Mouse (Mus musculus) midbrain, embryonic 16.5 days (tissue): ENCODE measurements at regions not wholly inside any gene's neighbourhood (a gene's known extent, or its start where the extent isn't known, plus 50 kb on each side); places are given as distances from the start of the nearest gene placed in this dataset.

ENCODE experiments used
- ATAC-seq: fragments of 200-750 bp; cut with Nextera tagmentation; 2 replicates; pipeline ENCODE4 v1.8.0; 2017; ENCODE audit warnings: moderate TSS enrichment
- H3K27ac ChIP-seq: fragments of 300-500 bp; sonication (generic); 2 replicates; pipeline ENCODE4 v1.5.1; 2014; ENCODE audit warnings: mild to moderate bottlenecking, low read length, mixed read lengths
- H3K27me3 ChIP-seq: fragments of 300-500 bp; sonication (generic); 2 replicates; pipeline ENCODE4 v1.6.1; 2014; ENCODE audit warnings: low read depth, low read length, mixed read lengths; ENCODE audit not compliant: control insufficient read depth, insufficient read depth
- H3K36me3 ChIP-seq: fragments of 300-500 bp; sonication (generic); 2 replicates; pipeline ENCODE4 v1.6.1; 2014; ENCODE audit warnings: mild to moderate bottlenecking, low read length, moderate library complexity, mixed read lengths; ENCODE audit not compliant: control insufficient read depth, insufficient read depth
- H3K4me1 ChIP-seq: fragments of 300-500 bp; sonication (generic); 2 replicates; pipeline ENCODE4 v1.6.1; 2014; ENCODE audit warnings: mild to moderate bottlenecking, low read length, mixed read lengths; ENCODE audit not compliant: control insufficient read depth, insufficient read depth
- H3K4me2 ChIP-seq: fragments of 300-500 bp; sonication (generic); 2 replicates; pipeline ENCODE4 v1.6.1; 2014; ENCODE audit warnings: mild to moderate bottlenecking, low read length, mixed read lengths
- H3K4me3 ChIP-seq: fragments of 300-500 bp; sonication (generic); 2 replicates; pipeline ENCODE4 v1.5.1; 2014; ENCODE audit warnings: low read depth, mild to moderate bottlenecking, low read length, moderate library complexity, mixed read lengths
- H3K9ac ChIP-seq: fragments of 300-500 bp; sonication (generic); 2 replicates; pipeline ENCODE4 v1.6.1; 2014; ENCODE audit warnings: low read depth, low read length, mixed read lengths
- H3K9me3 ChIP-seq: fragments of 300-500 bp; sonication (generic); replicated peaks from 2 replicates; pipeline ENCODE4 v1.6.1; 2014; ENCODE audit warnings: mild to moderate bottlenecking, low read length, mixed read lengths; ENCODE audit not compliant: control insufficient read depth, poor library complexity, severe bottlenecking
- WGBS: fragments of 180-500 bp; shearing (Covaris S2); extraction: QIAGEN DNeasy Blood & Tissue Kit; methylation state at CpG from one replicate; pipeline ENCODE4 v1.1.7; 2014; 5-methylcytosine and 5-hydroxymethylcytosine counted together

DNA sequence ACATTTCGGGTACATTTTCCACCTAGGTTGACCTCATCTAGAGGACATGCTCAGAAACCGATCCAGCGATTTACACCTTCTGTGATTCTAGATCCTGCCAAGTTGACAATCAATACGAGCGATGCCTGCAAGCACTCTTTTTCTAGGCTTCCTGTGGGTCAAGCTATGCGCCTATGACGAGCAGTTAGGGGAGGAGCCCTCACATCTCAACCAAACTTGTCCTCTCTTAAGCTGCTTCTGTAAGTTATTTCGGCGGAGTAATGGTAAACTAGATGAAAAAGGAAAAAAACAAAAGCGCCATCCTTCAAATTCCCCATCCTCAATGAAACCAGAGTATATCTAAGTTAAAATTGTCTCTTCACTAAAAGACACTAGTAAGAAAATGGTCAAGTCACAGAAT is 858.5 kb downstream of the Zfp704 start:
- WGBS, result 91% methylated on average over 10 of the region's 10 CpGs
- ATAC-seq, result no peak
- Histone ChIP-seq H3K4me3 (no peak overlapping the region), H3K4me1 (no peaks in the 10 kb centered on the region; the same call in 1 of the 2 replicates), H3K9ac (no peak overlapping the region), H3K9me3 (no peaks in the 10 kb centered on the region), H3K27ac (no peak overlapping the region), H3K27me3 (no peaks in the 10 kb centered on the region), H3K4me2 (no peak overlapping the region), H3K36me3 (no peaks in the 10 kb centered on the region)

DNA sequence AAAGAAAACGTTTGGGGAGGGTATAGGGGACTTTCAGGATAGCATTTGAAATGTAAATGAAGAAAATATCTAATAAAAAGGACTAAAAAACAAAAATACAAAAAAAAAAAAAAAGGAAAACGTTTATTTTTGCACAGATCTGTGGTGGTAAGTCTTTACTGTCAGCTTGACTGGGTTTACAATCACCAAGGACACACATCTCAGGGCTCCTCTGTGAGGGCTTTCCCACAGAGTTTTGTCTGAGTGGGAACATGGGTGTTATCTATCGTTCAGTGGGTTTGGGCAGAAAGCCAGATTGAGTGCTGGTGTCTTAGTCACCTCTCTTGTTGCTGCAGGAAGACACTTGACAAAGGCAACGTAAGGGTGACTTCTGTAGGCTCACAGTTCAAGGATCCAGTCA is 859.0 kb downstream of the Zfp704 start:
- Histone ChIP-seq H3K27ac (no peak overlapping the region), H3K4me3 (no peak overlapping the region), H3K4me1 (no peaks in the 10 kb centered on the region; the same call in 1 of the 2 replicates), H3K4me2 (no peak overlapping the region), H3K27me3 (no peaks in the 10 kb centered on the region), H3K9me3 (no peaks in the 10 kb centered on the region), H3K36me3 (no peaks in the 10 kb centered on the region), H3K9ac (no peak overlapping the region)
- WGBS, result 61% methylated on average over 4 of the region's 4 CpGs
- no peak for ATAC-seq

- Histone ChIP-seq H3K9ac (no peak overlapping the region), H3K27ac (no peak overlapping the region), H3K36me3 (no peaks in the 10 kb centered on the region), H3K4me1 (no peaks in the 10 kb centered on the region; the same call in 1 of the 2 replicates), H3K9me3 (no peaks in the 10 kb centered on the region), H3K27me3 (no peaks in the 10 kb centered on the region), H3K4me2 (no peak overlapping the region), H3K4me3 (no peak overlapping the region)
- 94% methylated on average over 11 of the region's 11 CpGs for WGBS
- no peak for ATAC-seq
These were observed 859.7 kb downstream of the Zfp704 start for GRCm38 (mm10) chr3:8750162-8750561.

- Histone ChIP-seq H3K27ac (no peak overlapping the region), H3K4me3 (no peak overlapping the region), H3K36me3 (no peaks in the 10 kb centered on the region), H3K9ac (no peak overlapping the region), H3K9me3 (no peaks in the 10 kb centered on the region), H3K4me1 (no peaks in the 10 kb centered on the region), H3K4me2 (no peak overlapping the region), H3K27me3 (no peaks in the 10 kb centered on the region)
- WGBS, result 89% methylated on average over 4 of the region's 4 CpGs
- ATAC-seq, result no peak
These were observed 862.7 kb downstream of the Zfp704 start for GRCm38 (mm10) chr3:8747201-8747600.

DNA sequence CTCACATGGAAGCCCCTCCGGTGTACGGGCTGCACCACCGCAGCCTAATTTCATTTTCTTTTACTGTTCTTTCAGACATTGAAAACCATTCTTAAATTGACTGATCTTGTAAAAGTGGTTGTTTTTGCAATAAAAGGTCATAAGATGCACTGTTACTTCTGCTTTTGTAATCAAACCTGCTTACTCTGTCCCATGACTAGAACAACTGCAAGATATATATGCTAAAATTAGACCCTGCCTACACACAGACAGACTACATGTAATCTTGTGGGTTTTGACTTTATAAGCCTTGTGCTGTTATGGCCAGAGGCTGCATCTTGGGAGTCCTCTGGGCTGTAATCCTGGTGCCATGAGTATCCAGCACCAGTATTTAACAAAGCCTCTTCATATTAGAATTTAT is 863.2 kb downstream of the Zfp704 start:
- Histone ChIP-seq H3K4me1 (no peaks in the 10 kb centered on the region), H3K27ac (no peak overlapping the region), H3K36me3 (no peaks in the 10 kb centered on the region), H3K9ac (no peak overlapping the region), H3K9me3 (no peaks in the 10 kb centered on the region), H3K27me3 (no peaks in the 10 kb centered on the region), H3K4me2 (no peak overlapping the region), H3K4me3 (no peak overlapping the region)
- ATAC-seq, result no peak
- 98% methylated on average over 3 of the region's 3 CpGs for WGBS

GRCm38 (mm10) chr3:8746037-8746436 is 863.8 kb downstream of the Zfp704 start:
- 93% methylated on average over 1 of the region's 1 CpGs for WGBS
- H3K27ac ChIP-seq, result no peak overlapping the region
- ATAC-seq, result no peak

DNA sequence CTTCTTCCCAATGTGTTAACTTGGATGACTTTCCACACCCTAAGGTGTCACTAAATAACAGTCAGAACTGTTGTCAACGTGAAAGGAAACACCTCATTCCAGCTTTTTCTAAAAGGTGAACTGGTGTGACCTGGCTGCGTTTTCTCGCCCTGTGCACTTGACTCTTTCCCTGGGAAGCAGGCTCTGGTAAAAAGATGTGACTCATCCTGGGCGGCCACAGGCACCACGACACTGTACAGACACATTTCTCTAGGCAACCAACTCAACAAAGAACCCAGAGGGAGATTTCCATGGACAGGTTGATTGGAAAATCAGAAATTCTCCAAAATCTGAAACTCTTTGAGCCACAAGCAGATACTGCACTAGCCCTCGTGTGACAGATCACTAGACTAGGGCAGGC is 865.0 kb downstream of the Zfp704 start:
- Histone ChIP-seq H3K4me1 (no peaks in the 10 kb centered on the region), H3K27ac (no peak overlapping the region), H3K4me2 (no peak overlapping the region), H3K9ac (no peak overlapping the region), H3K36me3 (no peaks in the 10 kb centered on the region), H3K4me3 (no peak overlapping the region), H3K27me3 (no peaks in the 10 kb centered on the region), H3K9me3 (no peaks in the 10 kb centered on the region)
- ATAC-seq, result no peak
- 72% methylated on average over 6 of the region's 6 CpGs for WGBS

More at GRCm38 (mm10) chr3:8746037-8746436, 863.8 kb downstream of the Zfp704 start:
- no peaks in the 10 kb centered on the region for H3K9me3 ChIP-seq
- no peak overlapping the region for H3K9ac ChIP-seq
- H3K4me3 ChIP-seq, result no peak overlapping the region
- no peak overlapping the region for H3K4me2 ChIP-seq
- H3K4me1 ChIP-seq, result no peaks in the 10 kb centered on the region
- no peaks in the 10 kb centered on the region for H3K27me3 ChIP-seq
- no peaks in the 10 kb centered on the region for H3K36me3 ChIP-seq

- Histone ChIP-seq H3K36me3 (no peaks in the 10 kb centered on the region), H3K27me3 (no peaks in the 10 kb centered on the region), H3K9me3 (no peaks in the 10 kb centered on the region), H3K4me1 (no peaks in the 10 kb centered on the region), H3K27ac (no peak overlapping the region), H3K4me3 (no peak overlapping the region), H3K4me2 (no peak overlapping the region), H3K9ac (no peak overlapping the region)
- WGBS, result 80% methylated on average over 7 of the region's 7 CpGs
- ATAC-seq, result no peak
These were observed 866.2 kb downstream of the Zfp704 start for GRCm38 (mm10) chr3:8743650-8744049.

GRCm38 (mm10) chr3:8741266-8742023 is 868.4 kb downstream of the Zfp704 start:
- no peak for ATAC-seq
- Histone ChIP-seq H3K4me3 (no peak overlapping the region), H3K27me3 (no peaks in the 10 kb centered on the region), H3K27ac (no peak overlapping the region), H3K9ac (no peak overlapping the region), H3K4me2 (no peak overlapping the region), H3K4me1 (no peaks in the 10 kb centered on the region), H3K9me3 (no peaks in the 10 kb centered on the region), H3K36me3 (no peaks in the 10 kb centered on the region)
- 93% methylated on average over 8 of the region's 8 CpGs for WGBS
